Mouse (Mus musculus) E14TG2a.4 (cell line): ENCODE data around the gene Tgm2.

ENCODE experiments used
- CTCF ChIP-seq: conservative IDR thresholded peaks from 2 replicates; pipeline ENCODE4 v1.5.1; 2014; ENCODE audit warnings: low read length
- NANOG ChIP-seq: IDR thresholded peaks from 2 replicates; pipeline ENCODE4 v1.6.1; 2014; ENCODE audit warnings: borderline replicate concordance, low read length, mixed read lengths

GRCm38 (mm10) chr2:158116653-158117052, 29.6 kb downstream of the Tgm2 start:
- no peak for TF ChIP-seq CTCF
- no peak for TF ChIP-seq NANOG
